In the genomic region with DNA sequence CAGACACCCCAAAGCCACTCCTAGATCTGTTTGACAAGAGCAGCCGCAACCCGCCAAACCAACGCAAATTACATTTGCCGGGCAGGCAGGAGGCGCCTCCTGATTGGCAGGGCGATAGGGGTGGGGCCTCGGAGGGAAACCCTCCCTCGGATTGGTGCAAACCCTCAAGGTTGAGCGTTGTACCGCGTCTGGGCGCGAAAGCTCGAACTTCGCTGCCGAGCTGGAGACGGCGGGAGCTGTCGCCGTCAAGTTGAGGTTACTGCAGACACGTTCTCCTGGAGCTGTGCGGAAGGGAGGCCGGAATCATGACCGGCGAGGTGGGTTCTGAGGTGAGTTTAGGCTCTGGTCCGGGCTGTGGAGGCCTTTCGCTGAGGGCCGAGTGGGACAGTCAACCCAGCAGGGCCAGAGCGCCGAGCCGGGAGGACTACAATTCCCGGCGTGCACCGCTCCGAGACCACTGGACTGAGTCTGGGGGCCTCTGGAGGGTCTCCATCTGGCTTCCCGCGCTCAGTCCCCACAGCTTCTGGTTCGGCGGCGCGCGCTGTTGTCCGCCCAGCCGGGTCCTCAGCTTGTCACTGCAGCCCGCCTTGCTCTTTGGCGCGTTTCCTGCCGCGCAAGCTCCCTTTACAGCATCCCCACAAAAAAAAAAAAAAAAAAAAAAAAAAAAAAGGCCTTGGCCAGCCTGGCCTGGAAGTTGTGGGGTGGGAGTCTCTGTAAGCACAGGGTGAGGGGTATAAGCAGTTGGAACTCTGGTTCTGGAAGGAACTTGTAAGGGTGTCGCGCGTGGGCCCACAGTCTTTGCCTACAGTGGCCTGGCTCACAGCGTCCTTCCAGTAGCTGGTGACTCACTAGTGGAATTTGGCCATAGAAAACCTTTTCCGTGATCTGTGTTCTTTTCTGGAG, we compare ENCODE assay signal across 8 mouse cellular contexts. TPM values are rescaled to one million over a fixed set of nuclear protein-coding genes. Genes with fewer than 3 reads are reported as not detected.
DNase-seq lines count a peak whose midpoint lies in the region; ATAC-seq lines count a peak whose summit lies in the region.

A gene (plus strand): TSS at position 127 of the 903 bp plus-strand sequence.

- H3K27me3 ChIP-seq in hindbrain, embryonic 16.5 days (replicated peaks; ENCODE audit: control insufficient read depth, insufficient read depth, low read length): no peaks in the 10 kb centered on the region

- peak; percentile 81 for DNase-seq in adipocyte (ENCODE audit: low spot score)
- peak; percentile 73 to 84 for DNase-seq in cerebellum, postnatal 4 days (ENCODE audit: low spot score in 2 of 2)
- peak; percentile 85 for DNase-seq in gastrocnemius, adult 18-20 months (ENCODE audit: low spot score)
- peak; percentile 77 to 92 for DNase-seq in left cerebral cortex, postnatal 10 days (ENCODE audit: extremely low spot score in 1 of 2, low spot score in 2 of 2)
- DNase-seq in right cerebral cortex, postnatal 14 days: peak; percentile 81
- peak; percentile 78 for DNase-seq in urinary bladder, postnatal 25 days (ENCODE audit: low spot score)

- peak within 1 kb of the TSS; percentile 63 for H3K9ac ChIP-seq in hindbrain, embryonic 16.5 days (ENCODE audit: low read depth, low read length)

- peak within 1 kb of the TSS; percentile 60 for H3K4me3 ChIP-seq in hindbrain, embryonic 16.5 days (ENCODE audit: low read length)

- no peaks in the 10 kb centered on the region for H3K36me3 ChIP-seq in hindbrain, embryonic 16.5 days (ENCODE audit: control insufficient read depth, insufficient read depth, low read length)

- WGBS in hindbrain, embryonic 16.5 days: under 1% methylated on average over 54 of the region's 54 CpGs

- H3K27ac ChIP-seq in hindbrain, embryonic 16.5 days (ENCODE audit: low read depth, low read length): no peak within 1 kb of the TSS

- no peaks in the 10 kb centered on the region for H3K9me3 ChIP-seq in hindbrain, embryonic 16.5 days (ENCODE audit: control insufficient read depth, low read length)

- peaks cover 6% of the 10 kb centered on the region; the same call in 1 of the 2 replicates for H3K4me1 ChIP-seq in hindbrain, embryonic 16.5 days (ENCODE audit: control insufficient read depth, insufficient read depth, low read depth, low read length)

- peak; percentile 98 for ATAC-seq in hindbrain, embryonic 16.5 days
- ATAC-seq in megakaryocyte progenitor cell, adult 5-6 weeks (replicated peaks; ENCODE audit: poor library complexity): peak; percentile 91

- H3K4me2 ChIP-seq in hindbrain, embryonic 16.5 days (ENCODE audit: low read length): peak within 1 kb of the TSS; percentile 87

- intact Hi-C loops in left cerebral cortex, postnatal 10 days (cut with DNase I): loop anchor here (2.0 to 10.0 kb wide), 4 partner anchors 186 to 768 kb away; a partner anchor contains a TSS

RNA-seq across cellular contexts. Expression of the gene that starts here (rescaled TPM):
- not detected for total RNA-seq in gastrocnemius, adult 18-20 months (2021)
- 7.9 TPM in 2 replicates for polyA plus RNA-seq in hindbrain, embryonic 16.5 days (2015; fragmentation: Nextera tagmentation; extraction: Ambion mirVana)
- 1 to 10 TPM; 1.1 to 2.5 TPM for total RNA-seq in left cerebral cortex, postnatal 10 days (2021)
- total RNA-seq in megakaryocyte progenitor cell, adult 5-6 weeks (2015): 32.5 and 33.7 TPM in 2 replicates
- total RNA-seq in megakaryocyte progenitor cell, adult 5-6 weeks (2017): 66.8 and 106 TPM in 2 replicates

Comparison
In these comparisons a context has a peak if more than half of its experiments do, and no peak if none do; other contexts are left out.
1. RNA of the gene that starts here (total RNA-seq): 32.5 to 106 TPM in megakaryocyte progenitor cell, adult 5-6 weeks; 1.1 to 2.5 TPM in left cerebral cortex, postnatal 10 days and not detected in gastrocnemius, adult 18-20 months; every median in the first group is over 4 times any median in the second.
2. Peak in DNase-seq in gastrocnemius, adult 18-20 months; RNA of the gene not detected or under 1 TPM.
3. Peak in every context shown above with its lines, with median percentiles within 50 percentile points of each other: DNase-seq.